Mouse (Mus musculus): ENCODE measurements around the gene Efna1.

Efna1 gene

DNA sequence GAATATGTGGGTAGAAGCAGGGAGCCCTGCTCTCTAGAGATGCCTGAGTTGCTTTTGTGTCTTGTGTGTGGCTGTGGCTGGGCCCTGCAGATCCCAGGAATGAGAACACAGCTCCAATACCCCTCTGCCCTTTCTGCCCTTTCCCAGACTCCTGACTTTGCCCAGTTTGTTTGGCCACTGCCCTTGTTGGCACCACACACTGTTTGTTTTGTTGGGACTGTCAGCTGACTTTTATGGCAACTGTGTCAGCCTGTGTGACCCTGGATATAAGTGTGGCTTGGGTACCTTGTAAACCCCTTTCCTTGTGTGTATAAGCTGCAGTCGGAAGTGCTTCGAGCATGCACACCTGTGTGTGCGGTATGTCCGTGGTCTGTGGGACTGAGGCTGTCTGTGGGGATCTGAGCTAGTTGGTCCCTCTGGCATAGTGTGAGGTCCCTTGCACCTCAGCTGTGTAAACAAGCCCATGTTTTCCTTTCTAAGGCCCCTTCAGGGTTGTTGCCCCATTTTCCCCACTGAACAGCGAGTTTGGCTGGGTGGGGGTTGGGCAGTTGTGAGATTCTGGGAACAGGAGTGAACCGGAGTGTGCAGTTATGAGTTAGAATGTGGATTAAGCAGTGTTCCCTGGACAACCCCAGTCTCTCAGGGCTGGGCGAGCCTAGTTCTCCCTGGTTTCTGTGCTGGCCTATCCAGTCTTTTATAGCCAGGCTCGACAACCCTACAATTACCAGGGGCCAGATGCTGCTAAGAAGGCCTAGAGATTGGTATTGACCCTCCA, 24.8 kb upstream of the Efna1 start:
- no peak for DNase-seq (ENCODE audit: low spot score)

DNA sequence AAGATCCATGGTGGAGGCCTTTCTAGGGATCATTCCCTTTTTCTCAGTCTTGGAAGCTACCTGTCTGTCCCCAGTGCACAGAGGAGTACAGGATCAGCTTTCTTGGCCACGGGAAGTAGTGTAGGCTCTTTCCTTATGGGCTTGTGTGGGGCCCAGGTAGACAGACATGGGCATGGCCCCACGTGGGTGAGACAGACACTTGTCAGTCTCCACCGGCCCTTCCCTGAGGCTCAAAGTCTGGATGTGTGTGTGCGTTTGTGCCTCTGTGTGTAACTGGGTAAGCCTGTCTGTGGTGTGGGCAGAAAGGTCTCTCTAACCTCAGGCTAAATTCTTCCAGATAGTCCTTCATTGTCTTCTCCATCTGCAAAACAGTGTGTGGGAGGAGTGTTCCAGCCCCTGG, 24.2 kb upstream of the Efna1 start:
- no peak for DNase-seq (ENCODE audit: low spot score)

DNA sequence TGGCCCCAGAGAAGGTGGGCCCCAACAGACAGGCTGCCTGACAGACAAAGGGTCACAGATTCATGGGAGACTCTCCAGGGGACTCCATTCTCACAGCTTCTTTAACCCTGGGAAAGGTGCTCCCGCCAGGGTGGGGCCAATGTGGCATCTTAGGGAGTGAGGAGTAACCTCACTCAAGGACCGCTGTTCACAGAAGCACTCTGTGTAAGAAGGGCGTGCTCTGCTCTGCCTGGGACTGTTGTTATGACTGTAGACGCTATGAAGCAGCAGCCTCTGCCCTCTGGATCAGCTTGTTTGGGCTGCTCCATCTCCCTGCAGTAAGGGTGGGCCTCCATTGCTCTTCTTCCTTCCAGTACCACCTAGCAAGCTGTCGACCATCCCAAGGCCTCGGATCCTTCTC, 23.5 kb upstream of the Efna1 start:
- DNase-seq (ENCODE audit: low spot score) = no peak

DNA sequence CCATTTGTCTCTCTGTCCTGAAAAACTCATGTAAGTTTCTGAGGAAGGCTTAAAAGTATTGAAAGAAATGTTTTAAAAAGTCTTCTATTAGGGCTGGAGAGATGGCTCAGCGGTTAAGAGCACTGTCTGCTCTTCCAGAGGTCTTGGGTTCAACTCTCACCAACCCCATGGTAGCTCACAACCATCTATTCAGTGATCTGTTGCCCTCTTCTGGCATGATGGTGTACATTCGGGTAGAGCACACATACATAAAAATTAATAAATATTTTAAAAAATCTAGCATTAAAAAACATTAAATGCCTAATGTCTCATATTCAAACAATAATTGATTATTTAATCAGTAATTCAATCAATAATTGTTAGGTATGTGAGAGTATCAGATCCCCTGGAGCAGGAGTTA, 19.6 kb upstream of the Efna1 start:
- no peak for DNase-seq (ENCODE audit: low spot score)

DNA sequence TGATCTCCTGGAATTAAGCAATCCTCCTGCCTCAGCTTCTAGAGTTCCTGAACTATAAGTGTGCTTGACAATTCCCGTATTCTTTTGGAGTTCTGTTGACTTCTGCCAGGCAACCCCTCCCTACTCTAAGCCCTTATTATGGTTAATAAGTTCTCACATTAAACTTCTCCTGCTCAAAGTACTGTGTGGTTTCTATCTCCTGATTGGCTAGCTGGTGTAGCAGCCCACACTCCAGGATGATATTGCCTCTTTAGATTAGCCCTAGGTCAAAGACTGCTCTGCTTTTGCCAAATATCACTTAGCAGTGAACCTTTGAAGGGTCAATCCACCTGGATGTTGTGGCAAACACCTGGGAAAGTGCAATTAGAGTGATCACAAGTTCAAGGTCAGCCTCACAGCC, 19.1 kb upstream of the Efna1 start:
- no peak for DNase-seq (ENCODE audit: low spot score)

DNA sequence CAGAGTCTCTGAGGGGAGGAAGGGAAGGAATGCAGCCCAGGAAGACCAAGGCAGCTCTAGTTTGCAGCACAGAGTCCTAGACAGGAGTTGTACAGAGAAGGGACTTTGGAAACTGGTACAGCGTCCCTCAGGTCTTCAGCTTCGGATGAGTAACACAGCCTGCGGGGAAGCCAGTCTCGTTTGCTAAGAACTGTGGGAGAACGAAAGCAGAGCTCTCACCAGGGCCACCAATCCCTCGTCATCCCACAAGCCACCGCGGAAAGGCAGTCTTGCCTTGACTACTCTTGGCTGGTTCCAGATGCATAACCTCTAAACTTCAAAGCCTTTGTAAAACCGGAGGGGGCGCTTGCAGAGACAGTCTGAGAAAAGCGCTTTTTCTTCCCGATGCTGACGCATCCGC, 18.6 kb upstream of the Efna1 start:
- DNase-seq (ENCODE audit: low spot score) = no peak

DNA sequence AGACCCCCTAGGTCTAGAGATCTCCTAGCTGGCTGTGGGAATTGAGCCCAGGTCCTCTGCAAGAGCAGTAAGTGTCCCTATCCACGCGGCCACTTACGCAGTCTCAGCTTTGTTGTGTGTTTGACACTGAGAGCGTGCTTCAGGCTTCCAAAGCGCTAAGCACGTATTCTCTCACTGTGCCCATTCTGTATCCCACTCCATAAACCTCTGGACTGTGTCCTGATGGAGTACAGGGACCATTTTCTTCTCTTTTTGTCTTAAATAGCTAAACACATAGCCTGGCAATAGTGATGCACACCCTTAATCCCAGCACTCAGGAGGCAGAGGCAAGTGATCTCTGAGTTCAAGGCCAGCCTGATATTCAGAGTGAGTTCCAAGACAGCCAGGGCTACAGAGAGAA, 18.0 kb upstream of the Efna1 start:
- DNase-seq (ENCODE audit: low spot score) = no peak

DNA sequence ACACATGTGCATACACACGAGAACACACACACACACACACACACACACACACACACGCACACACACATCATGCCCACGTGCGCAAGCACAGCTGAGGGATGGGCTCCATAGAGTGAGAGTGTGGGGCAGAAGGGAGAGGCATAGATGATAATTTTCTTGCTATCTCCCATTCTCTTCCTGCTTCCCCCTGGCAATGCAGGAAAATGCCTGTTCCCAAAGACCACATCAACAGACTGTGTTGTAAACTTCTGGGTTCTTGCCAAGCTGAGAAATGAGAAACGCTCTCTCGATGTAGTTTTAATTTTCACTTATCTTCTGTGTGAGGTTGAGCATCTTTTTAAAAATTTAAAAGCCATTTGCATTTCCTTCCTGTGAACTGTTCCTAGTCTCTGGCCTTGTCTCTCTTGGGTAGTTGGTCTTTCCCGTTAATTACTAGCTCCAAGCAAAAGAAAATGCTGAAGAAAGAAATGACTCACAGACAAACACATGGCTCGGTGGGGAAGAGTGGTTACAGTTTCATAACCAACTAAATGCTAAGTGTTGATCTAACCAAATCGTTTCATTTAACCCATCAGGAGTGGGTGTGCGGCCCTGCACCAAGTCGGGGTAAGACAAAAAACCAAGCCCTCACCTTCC, 15.9 kb upstream of the Efna1 start:
- DNase-seq (ENCODE audit: low spot score) = no peak

DNA sequence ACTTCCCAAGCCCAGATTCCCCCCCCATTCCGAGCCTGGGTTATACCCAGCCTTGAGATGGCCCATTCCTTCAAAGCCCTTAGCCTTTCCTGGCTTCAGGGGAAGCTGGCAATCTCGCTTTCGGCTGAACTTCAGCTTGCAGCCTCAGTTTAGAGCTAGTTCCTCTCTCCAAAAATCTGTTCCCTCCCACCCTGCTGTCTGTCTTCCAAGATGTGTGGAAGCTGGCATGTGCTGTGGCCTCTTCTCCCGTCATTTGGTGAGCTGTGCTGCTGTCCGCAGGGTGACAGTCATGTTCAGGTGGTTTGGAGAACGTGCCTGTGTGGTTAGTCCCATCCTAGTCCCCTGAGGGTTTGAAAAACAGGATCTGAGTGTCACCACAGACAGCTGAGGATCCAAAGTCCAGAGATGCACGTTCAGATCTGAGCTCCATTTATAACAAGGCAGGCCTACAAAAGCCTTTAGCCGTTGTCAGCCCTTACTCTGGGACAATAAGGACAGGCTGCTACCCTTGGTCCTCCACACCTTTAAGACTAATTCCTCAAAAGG, 14.8 kb upstream of the Efna1 start:
- DNase-seq (ENCODE audit: low spot score) = no peak

DNA sequence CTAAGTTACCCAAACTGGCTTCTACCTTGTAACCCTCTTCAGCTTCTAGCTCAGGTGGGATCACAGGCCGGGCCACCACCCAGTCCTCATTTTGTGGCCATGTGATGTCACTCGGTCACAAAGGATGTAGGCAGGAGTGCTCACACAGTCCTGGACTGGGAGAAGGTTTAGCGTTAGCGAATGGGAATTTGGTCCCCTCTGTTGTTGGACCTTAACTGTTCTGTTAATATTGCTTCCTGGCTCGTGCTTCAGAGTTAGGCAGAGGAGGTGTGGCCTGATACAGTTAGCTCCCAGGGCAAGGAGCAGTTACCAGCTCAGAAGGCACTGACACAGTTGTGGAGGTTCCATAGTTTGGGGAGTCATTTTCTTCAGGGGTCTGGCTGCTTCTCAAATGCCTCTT, 13.3 kb upstream of the Efna1 start:
- no peak for DNase-seq (ENCODE audit: low spot score)

DNA sequence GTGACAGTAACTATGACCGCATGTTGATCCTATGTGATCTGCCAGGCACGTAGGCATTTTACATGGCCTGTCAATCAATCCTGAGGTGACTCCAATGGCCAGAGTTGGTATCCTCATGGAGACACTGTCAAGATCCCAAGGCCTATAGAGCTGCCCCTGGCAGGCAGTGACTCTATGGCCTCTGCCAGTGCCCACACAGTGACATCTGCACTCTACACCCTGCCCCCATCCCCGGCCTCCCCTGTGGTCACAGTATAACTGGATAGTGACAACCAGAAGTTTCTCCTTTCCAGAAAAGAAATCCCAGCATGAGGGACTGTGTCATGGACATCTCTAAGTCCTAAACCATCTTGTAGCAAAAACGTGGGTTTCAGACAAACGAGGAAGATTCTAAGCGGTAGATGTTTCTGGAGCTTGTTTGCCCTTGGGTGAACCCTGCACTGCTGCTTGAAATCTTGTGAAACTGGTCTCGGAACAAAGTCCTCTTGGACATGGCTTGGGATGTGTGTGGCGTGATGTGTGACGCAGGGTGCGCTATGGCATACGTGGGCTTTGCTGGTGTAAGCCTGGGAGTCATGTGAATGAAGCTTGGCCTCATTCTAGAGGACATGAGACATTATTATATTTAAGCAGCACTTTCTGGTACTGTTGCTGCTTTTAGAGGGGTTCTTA, 12.4 kb upstream of the Efna1 start:
- no peak for DNase-seq (ENCODE audit: low spot score)

DNA sequence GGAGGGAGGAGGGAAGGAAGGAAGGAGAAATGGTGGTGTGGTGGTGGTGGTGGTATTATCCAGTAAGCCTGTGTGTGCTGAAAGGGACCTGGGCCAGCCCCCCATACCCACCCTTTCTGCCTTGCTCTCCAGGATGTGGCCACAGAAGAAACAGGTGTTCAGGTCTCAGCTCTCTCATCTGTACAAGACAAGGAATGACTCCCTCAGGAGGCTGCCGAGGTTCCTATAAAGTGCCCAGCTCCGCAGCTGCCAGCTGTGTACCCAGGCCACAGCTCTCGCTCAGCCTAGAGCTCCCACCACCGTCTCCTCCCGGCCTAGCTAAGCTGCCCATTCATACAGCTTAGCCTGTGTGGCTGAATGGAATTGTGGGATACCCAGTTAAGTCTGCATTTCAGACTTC, 11.4 kb upstream of the Efna1 start:
- no peak for DNase-seq (ENCODE audit: low spot score)

DNA sequence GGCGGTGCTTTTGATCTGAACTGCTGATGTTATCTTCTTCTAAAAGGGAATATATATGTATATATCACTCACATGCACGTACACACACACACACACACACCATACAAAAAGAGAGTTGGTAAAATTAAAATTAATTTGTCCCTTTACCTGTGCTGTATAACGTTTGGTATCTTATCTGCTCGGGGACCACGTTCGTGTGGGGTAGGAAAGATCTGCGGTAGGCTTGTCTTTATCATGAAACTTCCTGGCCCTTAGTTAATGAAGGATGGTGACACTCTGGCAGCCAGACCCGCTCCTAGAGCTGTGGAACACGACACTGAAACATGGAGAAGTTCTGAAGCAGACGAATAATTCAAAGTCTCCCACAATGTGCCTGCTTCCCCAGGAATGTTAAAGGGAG, 10.9 kb upstream of the Efna1 start:
- no peak for DNase-seq (ENCODE audit: low spot score)

DNA sequence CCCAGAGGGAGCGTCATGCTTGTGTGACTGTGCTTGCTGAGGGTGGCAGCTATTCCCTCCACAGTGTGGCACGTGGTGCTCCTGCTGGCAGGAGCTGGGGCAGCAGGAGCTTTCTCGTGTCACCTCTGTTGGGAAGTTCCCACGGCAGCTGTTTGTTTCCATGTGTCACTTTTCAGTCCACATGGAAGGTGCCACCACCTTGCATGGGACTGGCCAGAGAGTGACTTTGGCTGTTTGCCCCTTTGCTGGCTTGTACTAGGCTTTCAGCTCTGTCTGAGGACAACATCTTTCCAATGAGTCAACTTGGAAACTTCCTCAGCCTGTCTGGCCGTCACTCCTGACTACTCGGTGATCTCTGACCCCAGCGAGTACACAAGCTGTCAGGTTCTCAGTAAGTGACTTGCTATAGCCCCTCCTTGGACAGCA, 7.6 kb upstream of the Efna1 start:
- DNase-seq (ENCODE audit: low spot score) = no peak

DNA sequence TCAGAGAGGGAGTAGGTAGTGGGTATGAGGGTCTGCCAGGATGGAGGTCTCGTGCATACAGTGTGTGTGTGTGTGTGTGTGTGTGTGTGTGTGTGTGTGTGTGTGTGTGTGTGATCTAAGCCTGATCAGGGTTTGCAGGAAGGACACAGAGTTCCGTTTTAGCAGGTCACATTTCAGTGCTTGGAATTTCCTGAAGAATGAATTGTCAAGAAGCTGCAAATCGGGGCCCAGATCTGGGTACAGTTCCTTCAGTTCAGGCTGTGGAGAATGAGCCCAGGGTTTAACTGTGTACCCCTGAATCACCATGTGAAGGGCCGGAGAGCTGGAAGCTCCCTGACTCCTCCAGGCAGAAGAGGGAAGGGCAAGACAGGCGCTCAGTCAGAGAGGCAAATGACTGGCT, 6.3 kb upstream of the Efna1 start:
- no peak for DNase-seq (ENCODE audit: low spot score)

DNA sequence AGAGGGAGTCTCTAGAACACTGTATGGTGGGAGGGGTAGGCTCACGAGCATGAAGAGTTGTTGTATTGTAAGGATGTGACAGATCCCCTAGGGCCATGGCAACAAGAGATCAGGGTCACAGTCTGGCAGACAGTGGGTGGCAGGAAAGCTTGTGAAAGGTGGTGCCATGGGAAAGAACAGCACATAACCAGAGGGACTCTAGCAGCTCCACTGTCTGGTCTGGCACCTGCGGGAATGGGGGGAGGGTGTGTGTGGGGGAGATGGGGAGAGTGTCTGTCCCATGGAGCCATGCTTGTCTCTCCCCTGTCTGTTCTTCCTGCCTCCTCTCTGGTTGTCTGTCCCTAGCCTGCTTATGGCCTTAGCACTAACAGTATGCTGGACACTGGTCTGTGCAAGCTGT, 4.6 kb upstream of the Efna1 start:
- DNase-seq (ENCODE audit: low spot score) = no peak

DNA sequence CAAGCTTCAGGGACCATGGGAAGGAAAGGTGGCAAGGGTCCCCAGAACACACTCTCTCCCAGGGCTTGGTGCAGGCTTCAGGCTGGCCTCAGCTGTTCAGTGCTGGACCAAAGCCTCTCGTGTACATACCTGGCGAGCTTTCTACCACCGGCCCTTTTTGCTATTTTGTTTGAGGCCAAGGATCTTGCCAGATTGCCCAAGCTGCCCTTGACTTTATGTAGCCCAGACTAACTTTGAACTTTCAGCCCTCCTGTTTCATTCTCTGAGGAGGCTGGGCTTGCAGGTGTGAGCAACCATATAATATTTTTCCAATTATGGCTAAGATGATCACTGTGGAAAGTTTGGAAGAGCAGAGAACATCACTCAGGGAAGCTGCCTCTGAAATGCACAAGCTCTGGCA, 3.3 kb upstream of the Efna1 start:
- no peak for DNase-seq (ENCODE audit: low spot score)

DNA sequence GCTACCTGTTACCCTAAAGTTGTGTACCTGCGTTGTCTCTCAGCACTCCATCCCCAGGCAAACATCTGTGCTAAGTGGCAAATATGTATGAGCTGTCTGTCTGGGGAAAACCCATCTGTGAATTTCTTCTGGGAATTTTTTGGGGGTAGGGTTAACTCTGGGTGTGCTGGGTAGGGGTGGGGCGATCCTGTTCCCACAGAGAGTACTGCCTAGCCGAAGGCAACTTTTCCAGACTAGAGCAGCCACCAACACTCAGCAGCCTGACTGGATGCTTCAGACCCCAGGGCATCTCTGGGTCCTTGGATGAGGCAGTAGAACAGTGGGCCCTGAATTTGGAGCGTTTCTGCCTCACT, 1.3 kb upstream of the Efna1 start:
- DNase-seq (ENCODE audit: low spot score) = no peak

DNA sequence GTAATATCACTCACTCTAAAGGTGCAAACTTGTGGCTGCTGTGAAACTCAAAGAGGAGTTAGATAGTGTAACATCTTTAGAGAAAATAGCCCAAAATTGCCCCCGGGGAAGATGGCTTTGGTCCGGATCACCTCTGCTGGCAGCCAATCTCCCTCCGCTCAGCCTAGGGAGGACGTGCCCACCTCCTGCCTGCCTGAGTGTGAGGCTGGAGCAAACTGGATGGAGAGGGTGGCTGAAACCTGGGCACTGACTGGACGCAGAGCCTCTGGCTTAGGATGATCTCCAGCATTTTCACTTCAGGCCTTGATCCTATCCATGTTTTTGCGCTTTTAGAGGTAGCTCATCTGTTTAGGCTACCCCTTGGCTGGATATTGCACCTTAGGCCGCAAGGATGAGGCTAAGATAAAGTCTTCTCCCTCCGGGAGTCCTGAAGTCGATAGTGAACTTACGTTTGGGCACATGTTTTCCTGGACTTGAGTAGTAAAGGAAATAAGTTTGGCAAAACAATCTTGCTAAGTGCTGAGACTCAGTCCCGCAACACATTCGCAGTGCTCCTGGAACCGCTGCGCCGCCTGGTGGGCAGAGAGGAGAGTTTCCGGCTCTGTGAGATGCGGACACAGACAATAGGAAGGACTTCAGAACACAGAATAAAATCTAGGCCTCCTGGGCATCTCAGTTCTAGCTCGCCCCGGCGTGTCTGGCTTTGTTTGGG, 793 bp upstream of the Efna1 start:
- peak; percentile 91 for DNase-seq (ENCODE audit: low spot score)

DNA sequence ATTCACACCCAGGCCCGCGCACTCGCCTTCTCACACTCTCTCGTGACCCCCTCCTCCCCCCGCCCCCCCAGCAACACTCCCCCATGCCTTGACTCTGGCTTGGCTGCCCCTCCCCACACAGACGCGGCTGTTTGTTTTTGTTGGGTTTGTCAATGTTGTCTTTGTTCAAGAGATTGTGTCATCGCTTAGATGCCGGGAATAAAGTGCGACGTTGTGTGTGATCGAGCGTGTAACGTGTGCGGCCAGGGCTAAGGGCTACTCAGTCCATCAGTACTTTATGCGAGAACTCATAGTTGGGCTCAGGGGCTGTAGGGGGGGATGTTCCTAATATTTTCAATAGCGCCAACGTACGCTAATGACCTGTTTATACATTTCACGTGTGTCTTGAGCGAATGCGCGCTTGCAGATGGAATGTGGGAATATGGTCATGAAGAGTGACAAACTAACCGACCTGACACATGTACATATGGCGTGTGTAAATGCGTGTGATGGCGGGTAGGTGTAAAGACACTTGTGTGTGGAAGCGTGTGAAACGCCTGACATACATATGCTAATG, 814 bp downstream of the Efna1 start:
- peak; percentile 60 for DNase-seq (ENCODE audit: low spot score)

DNA sequence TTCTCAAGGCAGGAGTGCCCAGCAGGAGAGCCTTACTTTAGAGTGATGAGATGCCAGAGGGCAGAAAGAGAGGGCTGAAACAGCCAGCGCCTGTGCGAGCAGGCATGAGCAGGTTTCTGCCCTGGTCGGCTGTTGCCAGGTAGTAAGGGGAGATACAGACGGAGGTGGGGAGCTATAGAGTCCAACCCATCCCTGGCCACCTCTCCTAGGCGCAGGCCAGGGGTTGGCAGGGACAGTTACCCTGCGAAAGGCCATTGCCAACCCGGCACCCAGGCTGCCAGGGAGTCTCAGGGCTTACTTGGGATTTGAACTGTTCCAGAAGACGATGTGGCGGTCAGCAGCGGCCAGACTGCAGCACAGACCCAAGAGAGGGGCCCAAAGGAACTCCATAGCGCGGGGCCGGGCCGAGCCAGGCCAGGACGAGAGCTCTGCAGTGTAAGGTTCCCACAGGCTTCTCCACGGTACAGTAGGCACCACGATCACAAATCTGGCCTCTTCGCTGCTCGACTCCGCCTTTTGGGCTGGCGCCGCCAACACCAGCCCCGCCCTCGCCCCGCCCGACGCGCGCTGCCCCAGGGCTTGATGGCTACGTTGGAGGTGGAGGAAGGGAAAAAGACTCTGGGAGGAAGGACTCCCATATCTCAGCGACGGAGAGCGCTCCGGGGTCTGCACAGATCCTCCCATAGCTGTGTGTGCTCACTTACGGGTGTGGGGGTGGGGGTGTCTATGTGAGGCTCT, 1.6 kb downstream of the Efna1 start:
- peak; percentile 86 for DNase-seq (ENCODE audit: low spot score)

DNA sequence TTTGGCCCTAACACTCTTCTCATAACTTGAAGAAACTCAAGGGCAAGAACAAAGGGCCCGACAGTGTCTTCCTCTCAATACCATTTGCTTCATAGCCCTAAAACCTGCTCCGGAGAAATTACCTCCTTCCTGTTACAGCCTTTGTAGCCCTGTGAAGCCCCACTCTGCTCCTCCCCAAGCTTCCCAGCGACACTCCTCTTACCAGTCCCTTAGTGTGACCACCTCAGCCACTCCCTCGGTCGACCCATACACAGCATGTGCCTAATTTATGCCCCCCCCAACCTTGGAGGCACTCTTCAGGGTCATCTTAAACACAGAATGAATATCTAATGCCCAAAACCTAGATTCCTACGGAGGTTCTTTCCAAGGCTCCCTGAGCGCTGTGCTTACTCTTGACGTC, 2.3 kb downstream of the Efna1 start:
- DNase-seq (ENCODE audit: low spot score) = no peak

All from MN1 (cell line).